Mouse (Mus musculus) liver, embryonic 16.5 days (tissue): ENCODE results near the gene Prl8a6. TPM values are rescaled to one million over a fixed set of nuclear protein-coding genes. Genes with fewer than 3 reads are reported as not detected.

ENCODE experiments used
- ATAC-seq: fragments of 200-750 bp; cut with Nextera tagmentation; 2 replicates; pipeline ENCODE4 v1.8.0; 2017; ENCODE audit warnings: low read depth, mild to moderate bottlenecking, moderate number of reproducible peaks, moderate library complexity
- H3K27ac ChIP-seq: fragments of 300-500 bp; sonication (generic); 2 replicates; pipeline ENCODE4 v1.5.1; 2014; ENCODE audit warnings: mild to moderate bottlenecking, low read length
- H3K27me3 ChIP-seq: fragments of 300-500 bp; sonication (generic); 2 replicates; pipeline ENCODE4 v1.6.1; 2014; ENCODE audit warnings: low read depth, low read length, mixed read lengths; ENCODE audit not compliant: control insufficient read depth, insufficient read depth
- H3K36me3 ChIP-seq: fragments of 300-500 bp; sonication (generic); 2 replicates; pipeline ENCODE4 v1.6.1; 2014; ENCODE audit warnings: mild to moderate bottlenecking; ENCODE audit not compliant: control insufficient read depth, insufficient read depth
- H3K4me1 ChIP-seq: fragments of 300-500 bp; sonication (generic); 2 replicates; pipeline ENCODE4 v1.6.1; 2014; ENCODE audit warnings: low read depth, low read length, mixed read lengths; ENCODE audit not compliant: control insufficient read depth
- H3K4me2 ChIP-seq: fragments of 300-500 bp; sonication (generic); 2 replicates; pipeline ENCODE4 v1.6.1; 2014; ENCODE audit warnings: low read depth, low read length, mixed read lengths
- H3K4me3 ChIP-seq: fragments of 300-500 bp; sonication (generic); 2 replicates; pipeline ENCODE4 v1.5.1; 2014; ENCODE audit warnings: low read depth, mild to moderate bottlenecking, low read length
- H3K9ac ChIP-seq: fragments of 300-500 bp; sonication (generic); 2 replicates; pipeline ENCODE4 v1.6.1; 2014; ENCODE audit warnings: low read depth, low read length
- H3K9me3 ChIP-seq: fragments of 300-500 bp; sonication (generic); replicated peaks from 2 replicates; pipeline ENCODE4 v1.6.1; 2016; ENCODE audit warnings: low read length; ENCODE audit not compliant: control insufficient read depth
- WGBS: fragments of 180-500 bp; shearing (Covaris S2); extraction: QIAGEN DNeasy Blood & Tissue Kit; methylation state at CpG from one replicate; pipeline ENCODE4 v1.1.7; 2014; ENCODE audit not compliant: insufficient replicate concordance; 5-methylcytosine and 5-hydroxymethylcytosine counted together
- polyA plus RNA-seq: library from polyadenylated mRNA; unstranded; fragments of >200 nt; fragmentation: Nextera tagmentation; extraction: Ambion mirVana; gene quantifications from 2 replicates; pipeline ENCODE4 v1.2.1, GENCODE M21; 2015

The Prl8a6 gene
- polyA plus RNA-seq = not detected in 2 replicates

GRCm38 (mm10) chr13:27438588-27438987 is at the start of gene Prl8a6:
Prl8a6 (minus strand) TSS chr13:27438688.
- H3K27ac ChIP-seq = no peak within 1 kb of the TSS
- H3K27me3 ChIP-seq = no peaks in the 10 kb centered on the region
- H3K9me3 ChIP-seq = no peaks in the 10 kb centered on the region
- H3K4me1 ChIP-seq = no peaks in the 10 kb centered on the region
- no peak within 1 kb of the TSS for H3K4me3 ChIP-seq
- H3K4me2 ChIP-seq = no peak within 1 kb of the TSS
- 59% methylated on average over 3 of the region's 3 CpGs for WGBS
- no peaks in the 10 kb centered on the region for H3K36me3 ChIP-seq
- no peak for ATAC-seq
- no peak within 1 kb of the TSS for H3K9ac ChIP-seq

GRCm38 (mm10) chr13:27433159-27433558 is 5.3 kb downstream of the Prl8a6 start:
- ATAC-seq = no peak
- H3K4me1 ChIP-seq = no peaks in the 10 kb centered on the region
- no peaks in the 10 kb centered on the region for H3K36me3 ChIP-seq
- no peak overlapping the region for H3K27ac ChIP-seq
- no peaks in the 10 kb centered on the region for H3K9me3 ChIP-seq
- no peaks in the 10 kb centered on the region for H3K27me3 ChIP-seq
- H3K4me2 ChIP-seq = no peak overlapping the region
- no peak overlapping the region for H3K9ac ChIP-seq
- 59% methylated on average over 1 of the region's 1 CpGs for WGBS
- H3K4me3 ChIP-seq = no peak overlapping the region

GRCm38 (mm10) chr13:27413640-27414039 is 24.8 kb downstream of the Prl8a6 start:
- no peak overlapping the region for H3K27ac ChIP-seq
- no peaks in the 10 kb centered on the region for H3K4me1 ChIP-seq
- no peak overlapping the region for H3K9ac ChIP-seq
- H3K27me3 ChIP-seq = no peaks in the 10 kb centered on the region
- no peaks in the 10 kb centered on the region for H3K9me3 ChIP-seq
- no peaks in the 10 kb centered on the region for H3K36me3 ChIP-seq
- no peak overlapping the region for H3K4me3 ChIP-seq
- no peak overlapping the region for H3K4me2 ChIP-seq
- ATAC-seq = no peak

- no peaks in the 10 kb centered on the region for H3K4me1 ChIP-seq
- no peak overlapping the region for H3K27ac ChIP-seq
- no peaks in the 10 kb centered on the region for H3K27me3 ChIP-seq
- H3K4me2 ChIP-seq = no peak overlapping the region
- ATAC-seq = no peak
- H3K9me3 ChIP-seq = no peaks in the 10 kb centered on the region
- no peaks in the 10 kb centered on the region for H3K36me3 ChIP-seq
- WGBS = 75% methylated on average over 7 of the region's 7 CpGs
- no peak overlapping the region for H3K9ac ChIP-seq
- no peak overlapping the region for H3K4me3 ChIP-seq
Measured at GRCm38 (mm10) chr13:27399061-27399724, 39.3 kb downstream of the Prl8a6 start.

- Histone ChIP-seq H3K27ac (no peak within 1 kb of the TSS), H3K4me1 (no peaks in the 10 kb centered on the region), H3K36me3 (no peaks in the 10 kb centered on the region), H3K4me3 (no peak within 1 kb of the TSS), H3K9me3 (no peaks in the 10 kb centered on the region), H3K4me2 (no peak within 1 kb of the TSS), H3K9ac (no peak within 1 kb of the TSS), H3K27me3 (no peaks in the 10 kb centered on the region)
- no peak for ATAC-seq
- WGBS = 56% methylated on average over 6 of the region's 6 CpGs
Measured at GRCm38 (mm10) chr13:27390746-27391145, 47.7 kb downstream of the Prl8a6 start, which contains the start of gene Prl2b1. Prl2b1 (minus strand) TSS chr13:27390846.

Other genes starting within 250 kb of the Prl8a6 start
- gene Prl3c1, start 242.0 kb downstream of the Prl8a6 start, polyA plus RNA-seq = not detected in 2 replicates
- gene Prl3b1, start 196.8 kb downstream of the Prl8a6 start, polyA plus RNA-seq = not detected in 2 replicates
- gene Prl3a1, start 179.3 kb downstream of the Prl8a6 start, polyA plus RNA-seq = not detected in 2 replicates
- not detected in 2 replicates for gene Prl6a1, start 126.1 kb downstream of the Prl8a6 start, polyA plus RNA-seq
- gene Prl8a2, start 93.0 kb downstream of the Prl8a6 start, polyA plus RNA-seq = not detected in 2 replicates
- not detected in 2 replicates for gene Prl2b1, start 47.8 kb downstream of the Prl8a6 start, polyA plus RNA-seq
- not detected in 2 replicates for gene Prl8a8, start 74.5 kb upstream of the Prl8a6 start, polyA plus RNA-seq
- gene Prl8a9, start 125.9 kb upstream of the Prl8a6 start, polyA plus RNA-seq = not detected in 2 replicates
- gene Prl8a1, start 143.5 kb upstream of the Prl8a6 start, polyA plus RNA-seq = not detected in 2 replicates
- not detected in 2 replicates for gene Prl7b1, start 171.9 kb upstream of the Prl8a6 start, polyA plus RNA-seq
- gene Prl7a1, start 203.8 kb upstream of the Prl8a6 start, polyA plus RNA-seq = not detected in 2 replicates
- not detected in 2 replicates for gene Prl7a2, start 229.3 kb upstream of the Prl8a6 start, polyA plus RNA-seq